Mouse (Mus musculus) liver, embryonic 11.5 days (tissue): ENCODE data around the gene Hddc2. TPM values are rescaled to one million over a fixed set of nuclear protein-coding genes. Genes with fewer than 3 reads are reported as not detected.

Source experiments
- ATAC-seq: fragments of 200-750 bp; cut with Nextera tagmentation; replicated peaks from 2 replicates; pipeline ENCODE4 v1.8.0; 2017; ENCODE audit warnings: moderate number of reproducible peaks, mild to moderate bottlenecking, moderate TSS enrichment, moderate library complexity; ENCODE audit not compliant: low FRiP score
- DNase-seq: peaks from one replicate; pipeline ENCODE4 v3.0.0-alpha.2; 2017; ENCODE audit warnings: low spot score
- H3K27ac ChIP-seq: fragments of 300-500 bp; sonication (generic); 2 replicates; pipeline ENCODE4 v1.5.1; 2014; ENCODE audit warnings: mild to moderate bottlenecking, low read depth, low read length, control low read depth
- H3K27me3 ChIP-seq: fragments of 300-500 bp; sonication (generic); replicated peaks from 2 replicates; pipeline ENCODE4 v1.6.1; 2014; ENCODE audit warnings: low read length, mixed read lengths; ENCODE audit not compliant: control insufficient read depth, insufficient read depth
- H3K36me3 ChIP-seq: fragments of 300-500 bp; sonication (generic); 2 replicates; pipeline ENCODE4 v1.6.1; 2014; ENCODE audit warnings: mild to moderate bottlenecking, low read length, moderate library complexity, mixed read lengths; ENCODE audit not compliant: control insufficient read depth, insufficient read depth
- H3K4me1 ChIP-seq: fragments of 300-500 bp; sonication (generic); replicated peaks from 2 replicates; pipeline ENCODE4 v1.6.1; 2014; ENCODE audit warnings: low read length, mixed read lengths; ENCODE audit not compliant: control insufficient read depth, insufficient read depth
- H3K4me2 ChIP-seq: fragments of 300-500 bp; sonication (generic); 2 replicates; pipeline ENCODE4 v1.6.1; 2014; ENCODE audit warnings: mild to moderate bottlenecking, control low read depth, moderate library complexity
- H3K4me3 ChIP-seq: fragments of 300-500 bp; sonication (generic); 2 replicates; pipeline ENCODE4 v1.5.1; 2014; ENCODE audit warnings: low read depth, low read length, control low read depth
- H3K9ac ChIP-seq: fragments of 300-500 bp; sonication (generic); 2 replicates; pipeline ENCODE4 v1.6.1; 2014; ENCODE audit warnings: low read depth, low read length, control low read depth
- H3K9me3 ChIP-seq: fragments of 300-500 bp; sonication (generic); 2 replicates; pipeline ENCODE4 v1.6.1; 2016; ENCODE audit warnings: low read length, inconsistent platforms, mixed read lengths; ENCODE audit not compliant: control insufficient read depth
- WGBS: fragments of 180-500 bp; shearing (Covaris S2); extraction: QIAGEN DNeasy Blood & Tissue Kit; methylation state at CpG from one replicate; pipeline ENCODE4 v1.1.7; 2014; 5-methylcytosine and 5-hydroxymethylcytosine counted together
- polyA plus RNA-seq: library from polyadenylated mRNA; unstranded; fragments of >200 nt; fragmentation: Nextera tagmentation; extraction: Ambion mirVana; gene quantifications from 2 replicates; pipeline ENCODE4 v1.2.1, GENCODE M21; 2014

The Hddc2 gene
- polyA plus RNA-seq, 1 experiment from 2014 or later: 59.2 TPM

DNA sequence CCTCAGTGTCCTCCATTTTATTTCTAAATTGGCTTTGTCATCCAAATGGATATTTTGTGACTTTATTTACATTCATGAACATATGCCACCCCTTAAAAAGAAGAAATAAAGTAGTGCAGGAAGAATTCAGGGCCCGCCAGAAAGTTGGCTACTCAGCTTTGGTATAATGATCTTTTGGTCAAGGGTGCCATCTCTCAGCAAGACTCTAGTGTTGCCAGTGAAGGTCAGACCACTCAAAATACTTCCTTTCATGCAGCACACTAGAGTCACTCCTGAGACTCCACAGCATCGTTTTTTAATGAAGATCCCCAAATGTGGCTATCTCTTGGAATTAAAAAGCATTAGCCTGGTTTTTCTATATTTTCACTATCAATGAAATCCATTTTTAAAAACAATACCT is 14.9 kb upstream of the Hddc2 start:
- Histone ChIP-seq H3K4me2 (no peak overlapping the region), H3K9me3 (no peaks in the 10 kb centered on the region), H3K27ac (no peak overlapping the region), H3K9ac (no peak overlapping the region), H3K4me1 (no peaks in the 10 kb centered on the region), H3K4me3 (no peak overlapping the region), H3K36me3 (no peaks in the 10 kb centered on the region), H3K27me3 (no peaks in the 10 kb centered on the region)
- ATAC-seq: no peak
- no peak for DNase-seq
- WGBS: 59% methylated on average over 2 of the region's 2 CpGs

- H3K36me3 ChIP-seq: no peaks in the 10 kb centered on the region
- no peaks in the 10 kb centered on the region for H3K27me3 ChIP-seq
- DNase-seq (peak; percentile 36), ATAC-seq (no peak)
- no peaks in the 10 kb centered on the region for H3K9me3 ChIP-seq
- H3K4me3 ChIP-seq: no peak overlapping the region
- 40% methylated on average over 6 of the region's 6 CpGs for WGBS
- H3K27ac ChIP-seq: no peak overlapping the region
- H3K4me2 ChIP-seq: no peak overlapping the region
- H3K9ac ChIP-seq: no peak overlapping the region
- H3K4me1 ChIP-seq: no peaks in the 10 kb centered on the region
These were observed 14.1 kb upstream of the Hddc2 start for GRCm38 (mm10) chr10:31298921-31299574.

DNA sequence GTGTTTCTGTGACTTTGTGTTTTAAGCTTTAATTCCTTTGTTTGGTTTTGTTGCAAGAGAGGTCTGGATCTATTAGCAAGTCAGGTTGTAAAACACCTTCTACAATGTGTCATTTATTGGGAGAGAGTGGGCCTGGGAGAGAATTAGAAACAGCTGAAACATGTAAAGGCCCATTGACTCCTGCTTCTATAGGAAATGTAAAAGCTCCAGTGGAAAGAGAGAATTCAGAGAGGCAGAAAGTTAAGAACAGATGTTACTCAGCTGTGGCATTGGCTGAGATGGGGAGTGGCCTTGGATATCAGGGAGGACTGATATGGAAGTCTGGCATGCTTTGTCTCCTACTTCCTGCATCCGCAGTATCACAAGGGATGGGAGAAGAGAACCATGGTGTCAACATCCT is 12.9 kb upstream of the Hddc2 start:
- H3K4me3 ChIP-seq: no peak overlapping the region
- no peak for DNase-seq
- no peak for ATAC-seq

DNA sequence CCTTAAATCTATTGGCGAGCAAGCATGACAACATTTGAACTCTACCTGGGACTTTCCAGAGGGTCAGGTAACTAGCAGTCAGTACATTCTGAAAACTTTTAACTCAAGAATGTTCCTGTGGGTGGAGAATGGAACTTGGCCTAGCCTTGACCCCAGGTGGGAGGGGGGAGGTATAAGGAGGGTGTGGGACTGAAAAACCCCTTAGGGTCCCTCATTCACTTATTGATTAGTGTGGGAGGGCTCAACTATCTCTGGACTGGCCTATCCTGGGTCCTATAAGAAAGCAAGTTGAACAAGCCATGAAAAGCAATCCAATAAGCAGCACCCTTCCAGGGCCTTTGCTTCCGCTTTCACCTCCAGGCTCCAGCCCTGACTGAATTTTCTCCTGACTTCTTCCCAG is 9.7 kb upstream of the Hddc2 start:
- Histone ChIP-seq H3K4me1 (no peaks in the 10 kb centered on the region), H3K9ac (no peak overlapping the region), H3K36me3 (no peaks in the 10 kb centered on the region), H3K4me3 (no peak overlapping the region), H3K4me2 (no peak overlapping the region), H3K9me3 (no peaks in the 10 kb centered on the region), H3K27ac (no peak overlapping the region), H3K27me3 (no peaks in the 10 kb centered on the region)
- DNase-seq: no peak
- WGBS: 91% methylated on average over 2 of the region's 2 CpGs
- no peak for ATAC-seq

More for the DNA sequence above, 12.9 kb upstream of the Hddc2 start:
- Histone ChIP-seq H3K36me3 (no peaks in the 10 kb centered on the region), H3K4me2 (no peak overlapping the region), H3K27ac (no peak overlapping the region), H3K9me3 (no peaks in the 10 kb centered on the region), H3K9ac (no peak overlapping the region), H3K27me3 (no peaks in the 10 kb centered on the region), H3K4me1 (no peaks in the 10 kb centered on the region)
- 55% methylated on average over 1 of the region's 1 CpGs for WGBS

GRCm38 (mm10) chr10:31307024-31307598 is 6.1 kb upstream of the Hddc2 start:
- Histone ChIP-seq H3K4me3 (no peak overlapping the region), H3K4me2 (no peak overlapping the region), H3K27me3 (no peaks in the 10 kb centered on the region), H3K4me1 (no peaks in the 10 kb centered on the region), H3K27ac (no peak overlapping the region), H3K9ac (no peak overlapping the region), H3K9me3 (no peaks in the 10 kb centered on the region), H3K36me3 (no peaks in the 10 kb centered on the region)
- ATAC-seq (no peak), DNase-seq (no peak)
- 9% methylated on average over 1 of the region's 1 CpGs for WGBS

DNA sequence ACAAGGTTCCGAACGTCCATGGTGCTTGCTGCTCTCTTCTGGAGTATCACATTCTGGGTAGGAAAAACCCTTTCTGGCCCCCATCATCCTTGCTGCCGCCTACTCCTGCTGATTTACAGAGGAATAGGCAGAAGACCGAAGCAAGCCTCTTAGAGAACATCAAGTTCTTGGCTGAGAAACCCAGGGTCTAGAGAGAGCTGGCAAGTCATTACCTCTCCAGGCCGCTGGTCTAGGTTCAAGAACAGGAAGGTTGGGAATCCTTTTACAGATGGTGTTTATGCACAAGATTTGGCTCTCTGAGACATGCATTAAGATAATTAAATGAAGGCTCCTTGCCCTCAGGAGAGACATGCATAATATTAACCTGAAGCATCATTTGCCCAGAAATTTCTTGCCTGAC is 5.3 kb downstream of the Hddc2 start:
- 81% methylated on average over 5 of the region's 5 CpGs for WGBS
- Histone ChIP-seq H3K36me3 (no peaks in the 10 kb centered on the region), H3K27ac (no peak overlapping the region), H3K27me3 (no peaks in the 10 kb centered on the region), H3K4me2 (no peak overlapping the region), H3K4me3 (no peak overlapping the region), H3K4me1 (0 out of 2 replicates have a peak, but pooled peaks cover 4% of the 10 kb centered on the region), H3K9me3 (no peaks in the 10 kb centered on the region), H3K9ac (no peak overlapping the region)
- DNase-seq: no peak
- no peak for ATAC-seq

DNA sequence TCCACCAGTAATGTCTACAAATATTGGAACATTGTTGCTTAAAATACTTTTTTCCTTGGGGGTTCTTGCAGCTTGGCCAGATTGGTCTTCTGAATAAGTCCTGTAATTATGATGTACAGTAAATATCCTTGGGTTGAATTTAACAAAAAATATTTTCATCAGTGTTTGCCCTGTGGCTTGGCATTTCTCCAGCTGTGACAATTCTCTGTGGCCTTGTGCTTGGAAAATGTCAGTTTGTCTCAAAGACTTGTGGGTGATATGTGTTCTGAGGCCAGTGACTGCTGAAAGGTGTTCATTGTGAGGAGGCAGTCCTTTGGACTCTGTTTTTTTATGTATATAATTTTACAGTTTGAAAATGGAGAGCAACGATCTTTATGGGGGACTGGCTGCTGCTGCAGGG is 16.3 kb downstream of the Hddc2 start:
- Histone ChIP-seq H3K27ac (no peak overlapping the region), H3K27me3 (no peaks in the 10 kb centered on the region), H3K4me1 (0 out of 2 replicates have a peak, but pooled peaks cover 4% of the 10 kb centered on the region), H3K9me3 (no peaks in the 10 kb centered on the region), H3K4me2 (no peak overlapping the region), H3K36me3 (no peaks in the 10 kb centered on the region; the same call in 1 of the 2 replicates), H3K4me3 (no peak overlapping the region), H3K9ac (no peak overlapping the region)
- DNase-seq: no peak
- WGBS: 87% methylated on average over 1 of the region's 1 CpGs
- ATAC-seq: no peak

- H3K9ac ChIP-seq: no peak overlapping the region
- no peak for DNase-seq
- no peak overlapping the region for H3K4me2 ChIP-seq
- no peaks in the 10 kb centered on the region for H3K9me3 ChIP-seq
- no peaks in the 10 kb centered on the region for H3K27me3 ChIP-seq
- H3K4me3 ChIP-seq: no peak overlapping the region
- peak; percentile 84 for ATAC-seq
- 0 out of 2 replicates have a peak, but pooled peaks cover 4% of the 10 kb centered on the region for H3K4me1 ChIP-seq
- WGBS: 79% methylated on average over 3 of the region's 3 CpGs
- H3K36me3 ChIP-seq: no peaks in the 10 kb centered on the region; the same call in 1 of the 2 replicates
- H3K27ac ChIP-seq: no peak overlapping the region
These were observed 17.2 kb downstream of the Hddc2 start for GRCm38 (mm10) chr10:31330286-31330962.
